Mouse (Mus musculus) limb, embryonic 11.5 days (tissue): ENCODE measurements around the gene Vmn1r55. TPM values are rescaled to one million over a fixed set of nuclear protein-coding genes. Genes with fewer than 3 reads are reported as not detected.
A peak's percentile ranks its signal among the peaks of the same experiment; 100 is the strongest.

ENCODE experiments used
- ATAC-seq: fragments of 200-750 bp; cut with Nextera tagmentation; 2 replicates; pipeline ENCODE4 v1.8.0; 2017; ENCODE audit warnings: low read depth; ENCODE audit not compliant: insufficient number of reproducible peaks, low FRiP score, low TSS enrichment
- DNase-seq: peaks from one replicate; pipeline ENCODE4 v3.0.0-alpha.2; 2015; ENCODE audit warnings: low spot score
- H3K27ac ChIP-seq: fragments of 300-500 bp; sonication (generic); replicated peaks from 2 replicates; pipeline ENCODE4 v1.5.1; 2014; ENCODE audit warnings: low read depth, mild to moderate bottlenecking, low read length
- H3K27me3 ChIP-seq: fragments of 300-500 bp; sonication (generic); 2 replicates; pipeline ENCODE4 v1.6.1; 2014; ENCODE audit warnings: mild to moderate bottlenecking, low read length, mixed read lengths; ENCODE audit not compliant: control insufficient read depth, insufficient read depth
- H3K36me3 ChIP-seq: fragments of 300-500 bp; sonication (generic); 2 replicates; pipeline ENCODE4 v1.6.1; 2014; ENCODE audit warnings: mild to moderate bottlenecking, low read length, moderate library complexity, mixed read lengths; ENCODE audit not compliant: control insufficient read depth, insufficient read depth
- H3K4me1 ChIP-seq: fragments of 300-500 bp; sonication (generic); 2 replicates; pipeline ENCODE4 v1.6.1; 2014; ENCODE audit warnings: low read length, mixed read lengths; ENCODE audit not compliant: control insufficient read depth, insufficient read depth
- H3K4me2 ChIP-seq: fragments of 300-500 bp; sonication (generic); 2 replicates; pipeline ENCODE4 v1.6.1; 2014; ENCODE audit warnings: low read depth, mild to moderate bottlenecking, moderate library complexity; ENCODE audit not compliant: severe bottlenecking
- H3K4me3 ChIP-seq: fragments of 300-500 bp; sonication (generic); 2 replicates; pipeline ENCODE4 v1.5.1; 2014; ENCODE audit warnings: low read depth, low read length
- H3K9ac ChIP-seq: fragments of 300-500 bp; sonication (generic); 2 replicates; pipeline ENCODE4 v1.6.1; 2014; ENCODE audit warnings: mild to moderate bottlenecking, low read length
- H3K9me3 ChIP-seq: fragments of 300-500 bp; sonication (generic); 2 replicates; pipeline ENCODE4 v1.6.1; 2016; ENCODE audit warnings: low read length; ENCODE audit not compliant: control insufficient read depth
- WGBS: fragments of 180-500 bp; shearing (Covaris S2); extraction: QIAGEN DNeasy Blood & Tissue Kit; methylation state at CpG from one replicate; pipeline ENCODE4 v1.1.7; 2014; 5-methylcytosine and 5-hydroxymethylcytosine counted together
- polyA plus RNA-seq: library from polyadenylated mRNA; unstranded; fragments of >200 nt; fragmentation: Nextera tagmentation; extraction: Ambion mirVana; gene quantifications from 2 replicates; pipeline ENCODE4 v1.2.1, GENCODE M21; 2014

Gene Vmn1r55
- polyA plus RNA-seq, 1 experiment from 2014 or later = 0.01 TPM

- 84% methylated on average over 4 of the region's 4 CpGs for WGBS
- ATAC-seq = no peak
- no peaks in the 10 kb centered on the region for H3K9me3 ChIP-seq
Observed at GRCm38 (mm10) chr7:5087886-5088285, 61.6 kb downstream of the Vmn1r55 start.

DNA sequence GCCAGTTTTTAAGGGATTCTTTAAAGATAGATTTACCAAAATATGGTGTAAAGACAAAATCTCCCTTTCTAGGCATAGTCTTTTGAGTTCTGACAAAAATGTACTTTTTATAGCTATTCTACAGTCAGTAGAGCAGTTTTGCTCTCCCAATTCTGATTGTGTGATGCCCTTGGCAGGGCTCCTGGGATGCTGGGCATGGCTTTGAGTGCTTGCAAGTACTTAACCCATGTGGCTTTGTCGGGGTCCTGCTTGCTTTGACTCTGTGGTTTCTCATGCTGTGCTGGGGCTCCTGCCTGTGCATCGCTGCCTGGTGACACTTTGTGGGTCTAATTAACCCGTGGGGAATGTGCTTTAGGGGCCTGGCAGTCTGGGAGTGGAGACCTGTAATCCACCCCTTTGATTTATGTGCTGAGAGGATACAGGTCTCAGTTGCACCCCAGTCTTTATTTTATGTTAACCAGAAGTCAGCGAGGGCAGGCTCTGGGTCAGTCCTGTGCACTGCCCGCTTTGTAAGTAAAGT lies 62.5 kb downstream of the Vmn1r55 start:
- no peak for DNase-seq
- Histone ChIP-seq H3K36me3 (peaks cover 19% of the 10 kb centered on the region; the same call in 1 of the 2 replicates), H3K4me2 (no peak overlapping the region), H3K9ac (no peak overlapping the region), H3K27me3 (no peaks in the 10 kb centered on the region), H3K4me1 (no peaks in the 10 kb centered on the region), H3K9me3 (no peaks in the 10 kb centered on the region), H3K27ac (no peak overlapping the region), H3K4me3 (no peak overlapping the region)
- no peak for ATAC-seq
- WGBS = 32% methylated on average over 5 of the region's 5 CpGs

More at GRCm38 (mm10) chr7:5087886-5088285, 61.6 kb downstream of the Vmn1r55 start:
- Histone ChIP-seq H3K9ac (no peak overlapping the region), H3K27ac (no peak overlapping the region), H3K4me1 (no peaks in the 10 kb centered on the region), H3K4me3 (no peak overlapping the region), H3K27me3 (no peaks in the 10 kb centered on the region), H3K36me3 (peaks cover 20% of the 10 kb centered on the region; the same call in 1 of the 2 replicates), H3K4me2 (no peak overlapping the region)
- DNase-seq = no peak

GRCm38 (mm10) chr7:5085512-5085911 lies 64.0 kb downstream of the Vmn1r55 start:
- WGBS = 95% methylated on average over 1 of the region's 1 CpGs
- no peak for DNase-seq
- Histone ChIP-seq H3K4me2 (no peak overlapping the region), H3K36me3 (peaks cover 19% of the 10 kb centered on the region; the same call in 1 of the 2 replicates), H3K27ac (no peak overlapping the region), H3K4me3 (no peak overlapping the region), H3K9ac (no peak overlapping the region), H3K27me3 (no peaks in the 10 kb centered on the region), H3K4me1 (no peaks in the 10 kb centered on the region), H3K9me3 (no peaks in the 10 kb centered on the region)
- no peak for ATAC-seq

- Histone ChIP-seq H3K9me3 (no peaks in the 10 kb centered on the region), H3K4me1 (no peaks in the 10 kb centered on the region), H3K9ac (no peak overlapping the region), H3K36me3 (peaks cover 19% of the 10 kb centered on the region; the same call in 1 of the 2 replicates), H3K4me2 (no peak overlapping the region), H3K4me3 (no peak overlapping the region), H3K27ac (no peak overlapping the region), H3K27me3 (no peaks in the 10 kb centered on the region)
- ATAC-seq (no peak), DNase-seq (no peak)
- WGBS = 92% methylated on average over 18 of the region's 18 CpGs
Observed at GRCm38 (mm10) chr7:5083325-5084105, 66.0 kb downstream of the Vmn1r55 start.

DNA sequence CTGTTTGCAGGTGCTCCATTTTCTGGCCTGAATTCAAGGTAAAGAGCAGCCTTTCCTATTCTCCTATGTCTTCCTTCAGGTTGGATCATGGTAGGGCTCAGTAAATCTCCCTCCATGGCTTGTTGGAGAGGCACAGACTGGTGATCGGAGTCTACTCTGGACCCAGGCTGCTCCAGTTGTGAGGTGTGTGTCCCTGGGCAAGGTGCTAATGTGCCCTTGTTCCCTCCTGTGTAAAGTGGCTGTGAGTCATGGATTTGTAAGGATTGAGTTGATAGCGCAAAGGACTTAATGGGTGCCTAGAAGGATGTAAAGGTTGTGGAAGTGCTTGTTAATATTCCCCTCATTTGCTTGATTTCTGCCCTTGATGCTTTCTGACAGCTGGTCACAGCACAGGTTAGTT lies 67.5 kb downstream of the Vmn1r55 start:
- WGBS = 97% methylated on average over 2 of the region's 2 CpGs
- DNase-seq (no peak), ATAC-seq (no peak)
- peaks cover 16% of the 10 kb centered on the region for H3K36me3 ChIP-seq
- no peak overlapping the region for H3K9ac ChIP-seq
- H3K27me3 ChIP-seq = no peaks in the 10 kb centered on the region
- no peak overlapping the region for H3K27ac ChIP-seq
- H3K9me3 ChIP-seq = no peaks in the 10 kb centered on the region
- no peaks in the 10 kb centered on the region for H3K4me1 ChIP-seq
- H3K4me3 ChIP-seq = no peak overlapping the region
- H3K4me2 ChIP-seq = no peak overlapping the region

- Histone ChIP-seq H3K9me3 (no peaks in the 10 kb centered on the region), H3K9ac (no peak overlapping the region), H3K4me1 (no peaks in the 10 kb centered on the region), H3K4me3 (peak overlapping the region; percentile 96), H3K36me3 (peaks cover 19% of the 10 kb centered on the region), H3K27ac (no peak overlapping the region), H3K4me2 (peak overlapping the region; percentile 37), H3K27me3 (no peaks in the 10 kb centered on the region)
- no peak for DNase-seq
- no peak for ATAC-seq
- 79% methylated on average over 6 of the region's 6 CpGs for WGBS
Observed at GRCm38 (mm10) chr7:5081241-5081640, 68.2 kb downstream of the Vmn1r55 start.

- Histone ChIP-seq H3K9ac (peak overlapping the region; percentile 92), H3K4me1 (no peaks in the 10 kb centered on the region), H3K4me2 (peak overlapping the region; percentile 37), H3K9me3 (no peaks in the 10 kb centered on the region), H3K27ac (no peak overlapping the region), H3K36me3 (peaks cover 18% of the 10 kb centered on the region), H3K4me3 (peak overlapping the region; percentile 96), H3K27me3 (no peaks in the 10 kb centered on the region)
- WGBS = 20% methylated on average over 6 of the region's 6 CpGs
- ATAC-seq = no peak
- peak; percentile 33 for DNase-seq
Observed at GRCm38 (mm10) chr7:5080815-5081214, 68.7 kb downstream of the Vmn1r55 start.

DNA sequence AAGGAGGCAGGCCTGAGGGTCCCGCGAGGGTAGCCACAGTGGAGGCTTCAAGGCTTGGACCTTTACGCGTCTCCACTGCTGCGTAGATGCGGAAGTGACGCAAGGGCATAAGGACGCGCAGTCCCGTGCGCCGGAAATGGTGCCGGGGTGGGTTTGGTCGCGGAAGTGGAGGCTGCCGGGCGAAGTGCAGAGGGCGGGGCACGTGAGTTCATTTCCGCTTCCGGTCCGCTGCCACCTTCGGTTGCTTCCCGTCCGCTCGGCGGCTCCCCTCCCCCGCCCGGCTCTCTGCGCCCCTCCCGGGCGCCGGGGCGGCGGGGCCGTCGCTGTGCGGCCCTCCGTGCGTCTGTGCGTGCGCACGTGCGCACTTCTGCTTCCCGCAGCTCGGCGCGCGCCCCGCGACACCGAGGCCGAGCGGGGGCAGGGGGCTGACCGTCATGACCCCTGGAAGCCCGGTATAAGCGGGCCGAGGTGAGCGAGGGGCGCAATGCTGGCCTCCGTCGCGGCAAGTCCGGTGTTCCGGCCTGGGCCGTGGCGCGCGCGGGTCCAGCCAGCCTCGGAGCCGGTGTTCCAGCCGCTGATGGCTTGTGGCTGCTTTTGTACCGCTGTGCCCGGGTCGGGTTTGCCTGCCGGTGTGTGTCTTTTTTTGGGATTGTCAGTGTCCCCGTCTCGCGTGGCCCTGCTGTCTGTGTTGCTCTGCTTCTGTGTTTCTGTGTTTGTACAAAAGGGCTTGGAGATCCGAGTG lies 69.3 kb downstream of the Vmn1r55 start, which contains the start of gene Epn1:
Epn1 (plus strand) TSS at position 226 of the 742 bp plus-strand sequence.
- Histone ChIP-seq H3K4me1 (no peaks in the 10 kb centered on the region), H3K36me3 (peaks cover 19% of the 10 kb centered on the region), H3K4me2 (peak within 1 kb of the TSS; percentile 37), H3K27me3 (no peaks in the 10 kb centered on the region), H3K27ac (peak within 1 kb of the TSS; percentile 84), H3K9ac (peak within 1 kb of the TSS; percentile 92), H3K4me3 (peak within 1 kb of the TSS; percentile 96), H3K9me3 (no peaks in the 10 kb centered on the region)
- ATAC-seq = peak; percentile 96
- WGBS = under 1% methylated on average over 63 of the region's 81 CpGs
- peak; percentile 96 for DNase-seq
